Mouse (Mus musculus): ENCODE measurements around the gene Amer1. TPM values are rescaled to one million over a fixed set of nuclear protein-coding genes. Genes with fewer than 3 reads are reported as not detected.

Amer1 gene
- polyA plus RNA-seq (2017; shearing (Covaris generic)): 5.0 TPM

GRCm38 (mm10) chrX:95444776-95445111 lies at the start of gene Amer1:
Amer1 (minus strand) TSS chrX:95444872.

Other genes starting within 250 kb of the Amer1 start
- 0.38 TPM for gene Arhgef9, start 248.0 kb downstream of the Amer1 start, polyA plus RNA-seq (2017; shearing (Covaris generic))
- not detected for gene Asb12, start 113.1 kb upstream of the Amer1 start, polyA plus RNA-seq (2017; shearing (Covaris generic))
- not detected for gene Pfn5, start 113.2 kb upstream of the Amer1 start, polyA plus RNA-seq (2017; shearing (Covaris generic))
- gene Zc4h2, start 213.6 kb upstream of the Amer1 start, polyA plus RNA-seq (2017; shearing (Covaris generic)): 6.9 TPM